Mouse (Mus musculus) cortical plate, adult 2 months (tissue): Measurements from ENCODE around the gene Chst2. TPM values are rescaled to one million over a fixed set of nuclear protein-coding genes. Genes with fewer than 3 reads are reported as not detected.

ENCODE experiments used
- H3K27ac ChIP-seq: fragments of 200-500 bp; 2 replicates; pipeline ENCODE4 v1.5.1; 2012; ENCODE audit warnings: low read length, control low read depth, inconsistent platforms; ENCODE audit not compliant: insufficient read depth
- H3K4me1 ChIP-seq: fragments of 200-500 bp; 2 replicates; pipeline ENCODE4 v1.6.1; 2011; ENCODE audit warnings: low read length; ENCODE audit not compliant: control insufficient read depth, insufficient read depth
- H3K4me3 ChIP-seq: fragments of 200-500 bp; 2 replicates; pipeline ENCODE4 v1.5.1; 2011; ENCODE audit warnings: mild to moderate bottlenecking, low read length, control low read depth; ENCODE audit not compliant: insufficient read depth
- CTCF ChIP-seq: fragments of 200-500 bp; IDR thresholded peaks from 2 replicates; pipeline ENCODE4 v1.5.1; 2011; ENCODE audit warnings: mild to moderate bottlenecking, control low read depth, low read length; ENCODE audit not compliant: insufficient read depth; ENCODE audit errors: extremely low read depth
- POLR2A ChIP-seq: fragments of 200-500 bp; IDR thresholded peaks from 2 replicates; pipeline ENCODE4 v1.6.1; 2011; ENCODE audit warnings: mild to moderate bottlenecking, low read length, control low read depth; ENCODE audit not compliant: insufficient read depth; ENCODE audit errors: extremely low read depth
- polyA plus RNA-seq: library from polyadenylated mRNA; depleted of rRNA; stranded (reverse); fragments of >200 nt; gene quantifications from 2 replicates; pipeline ENCODE4 v1.2.3, GENCODE M21; 2012; rRNA removed

Chst2 gene
- polyA plus RNA-seq, 1 experiment = 35.0 TPM

GRCm38 (mm10) chr9:95375966-95376365 lies 30.6 kb downstream of the Chst2 start:
- TF ChIP-seq CTCF (no peak), POLR2A (no peak)
- H3K4me3 ChIP-seq = no peak overlapping the region

GRCm38 (mm10) chr9:95375336-95375735 lies 31.2 kb downstream of the Chst2 start:
- Histone ChIP-seq H3K4me3 (no peak overlapping the region), H3K27ac (no peak overlapping the region), H3K4me1 (no peaks in the 10 kb centered on the region)
- TF ChIP-seq CTCF (no peak), POLR2A (no peak)

More at GRCm38 (mm10) chr9:95375966-95376365, 30.6 kb downstream of the Chst2 start:
- H3K27ac ChIP-seq = no peak overlapping the region
- no peaks in the 10 kb centered on the region for H3K4me1 ChIP-seq

- TF ChIP-seq POLR2A = no peak
- no peak for TF ChIP-seq CTCF
- H3K27ac ChIP-seq = no peak overlapping the region
- H3K4me3 ChIP-seq = no peak overlapping the region
- no peaks in the 10 kb centered on the region for H3K4me1 ChIP-seq
These were observed 32.8 kb downstream of the Chst2 start for GRCm38 (mm10) chr9:95373741-95374140.

- H3K4me1 ChIP-seq = no peaks in the 10 kb centered on the region
- TF ChIP-seq POLR2A (no peak), CTCF (no peak)
- H3K4me3 ChIP-seq = no peak overlapping the region
- H3K27ac ChIP-seq = no peak overlapping the region
These were observed 40.6 kb downstream of the Chst2 start for GRCm38 (mm10) chr9:95365882-95366281.

GRCm38 (mm10) chr9:95353829-95354391 lies 52.6 kb downstream of the Chst2 start:
- TF ChIP-seq CTCF (no peak), POLR2A (no peak)
- no peaks in the 10 kb centered on the region for H3K4me1 ChIP-seq
- H3K4me3 ChIP-seq = no peak overlapping the region
- no peak overlapping the region for H3K27ac ChIP-seq

DNA sequence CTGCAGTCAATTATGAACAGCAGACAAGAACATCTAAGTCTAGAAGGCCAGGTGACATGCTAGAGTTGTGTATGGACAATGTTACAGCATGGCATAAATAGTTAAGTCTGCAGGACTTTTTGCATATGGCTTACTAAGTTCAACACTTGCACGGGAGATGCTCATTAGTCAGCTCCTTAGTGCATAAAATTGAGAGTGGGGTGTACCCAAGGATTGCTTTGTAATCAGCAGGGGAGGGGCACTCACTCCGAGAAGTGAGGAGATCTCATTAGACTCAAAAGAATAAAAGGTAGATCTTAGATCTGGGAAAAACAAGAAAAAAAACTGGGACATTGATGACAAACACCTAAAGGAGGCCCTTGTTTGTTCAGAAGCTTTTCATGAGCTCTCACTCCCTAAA lies 54.6 kb downstream of the Chst2 start:
- Histone ChIP-seq H3K4me3 (no peak overlapping the region), H3K4me1 (no peaks in the 10 kb centered on the region), H3K27ac (no peak overlapping the region)
- no peak for TF ChIP-seq POLR2A
- no peak for TF ChIP-seq CTCF

- no peaks in the 10 kb centered on the region for H3K4me1 ChIP-seq
- TF ChIP-seq POLR2A (no peak), CTCF (no peak)
- H3K27ac ChIP-seq = no peak overlapping the region
- H3K4me3 ChIP-seq = no peak overlapping the region
These were observed 56.0 kb downstream of the Chst2 start for GRCm38 (mm10) chr9:95350550-95350949.

Other genes starting within 250 kb of the Chst2 start
- gene U2surp, start 105.3 kb upstream of the Chst2 start, polyA plus RNA-seq = 24.3 and 25.9 TPM in 2 replicates
- 18.0 and 19.0 TPM in 2 replicates for gene Paqr9, start 152.9 kb upstream of the Chst2 start, polyA plus RNA-seq
- 1.5 and 1.6 TPM in 2 replicates for gene Pcolce2, start 230.9 kb upstream of the Chst2 start, polyA plus RNA-seq